Mouse (Mus musculus): ENCODE results near the gene Cypt14. TPM values are rescaled to one million over a fixed set of nuclear protein-coding genes. Genes with fewer than 3 reads are reported as not detected.
"Not testable (repeated sequence)": the region's sequence is repeated elsewhere in the genome, so short reads cannot be mapped to it uniquely, and the experiment has no call there.

The Cypt14 gene
- not detected in 2 replicates for polyA plus RNA-seq (2012)

GRCm38 (mm10) chrX:39863504-39863903 lies at the start of gene Cypt14:
Cypt14 (minus strand) TSS chrX:39863604.
- H3K4me3 ChIP-seq (replicated peaks); H3K4me1 ChIP-seq (ENCODE audit: control insufficient read depth); H3K9me3 ChIP-seq (ENCODE audit: control insufficient read depth, low read length); H3K27me3 ChIP-seq (ENCODE audit: control insufficient read depth); H3K36me3 ChIP-seq (ENCODE audit: control insufficient read depth): not testable (repeated sequence)

All from erythroblast, embryonic 14.5 days (primary cell).